Mouse (Mus musculus) cerebellum, adult 9-11 months (tissue): ENCODE results near the gene Ilf3.

Experiments
- DNase-seq: peaks from one replicate; pipeline ENCODE4 v3.0.0; 2022

Gene Ilf3

DNA sequence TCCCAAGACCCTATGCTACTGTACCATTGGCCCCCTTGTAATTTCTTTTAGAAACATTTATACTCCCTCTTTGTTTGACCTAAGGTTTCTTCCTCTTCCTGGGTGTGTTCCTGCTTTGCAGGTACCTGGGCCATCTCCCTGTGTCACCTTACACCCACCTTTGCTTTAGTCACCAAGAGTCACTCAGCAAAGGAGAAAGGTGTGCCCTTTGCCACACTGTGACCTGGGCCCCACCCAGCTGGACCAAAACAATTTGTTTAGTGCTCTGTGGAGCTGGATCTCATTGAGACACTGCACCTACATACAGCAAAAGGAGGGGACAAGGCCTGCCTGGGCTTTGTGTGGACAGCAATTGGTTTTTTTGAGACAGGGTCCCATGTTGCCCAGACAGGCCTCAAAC lies 72.7 kb downstream of the Ilf3 start:
- DNase-seq, result no peak

DNA sequence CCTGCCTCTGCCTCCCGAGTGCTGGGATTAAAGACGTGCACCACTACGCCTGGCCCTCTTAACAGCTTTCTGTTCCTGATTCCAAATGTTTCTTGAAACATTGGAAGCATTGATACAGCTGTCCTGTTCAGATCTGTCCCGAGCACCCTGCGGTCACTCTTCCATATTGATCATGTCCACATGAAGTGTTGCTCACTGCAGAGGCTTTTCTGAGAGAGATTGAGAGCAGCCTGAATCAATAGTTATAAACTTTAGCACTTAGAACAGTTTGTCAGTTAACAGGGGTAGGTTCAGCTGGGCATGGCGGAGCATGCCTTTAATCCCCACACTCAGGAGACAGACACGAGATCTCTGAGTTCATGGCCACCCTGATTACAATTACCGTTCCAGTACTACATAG lies 76.2 kb downstream of the Ilf3 start:
- DNase-seq, result no peak

- no peak for DNase-seq
These were observed 76.9 kb downstream of the Ilf3 start for GRCm38 (mm10) chr9:21444574-21444973.

DNA sequence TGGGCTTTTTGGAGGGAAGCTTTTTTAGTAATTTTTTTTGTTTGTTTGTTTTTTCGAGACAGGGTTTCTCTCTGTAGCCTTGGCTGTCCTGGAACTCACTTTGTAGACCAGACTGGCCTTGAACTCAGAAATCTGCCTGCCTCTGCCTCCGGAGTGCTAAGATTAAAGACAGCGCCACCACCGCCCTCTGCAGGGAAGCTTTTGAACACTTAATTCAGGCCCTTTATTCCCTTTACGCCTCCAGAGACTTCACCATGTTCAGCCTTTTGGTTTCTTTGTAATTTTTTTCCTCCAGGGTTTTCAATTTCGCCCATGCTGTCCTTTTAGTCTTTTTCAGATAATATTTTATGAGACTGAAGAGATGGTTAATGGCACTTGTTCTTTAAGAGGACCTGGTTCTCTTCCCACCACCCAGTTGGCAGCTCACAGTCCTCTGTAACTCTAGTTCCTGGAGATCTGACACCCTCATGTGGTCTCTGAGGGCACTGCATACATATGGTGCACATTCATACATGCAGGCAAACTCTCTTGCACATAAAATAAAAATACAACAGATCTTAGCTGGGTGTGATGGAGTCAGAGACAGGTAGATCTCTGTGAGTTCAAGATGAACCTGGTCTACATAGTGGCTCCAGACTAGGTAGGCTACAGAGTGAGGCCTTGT lies 77.5 kb downstream of the Ilf3 start:
- no peak for DNase-seq

DNA sequence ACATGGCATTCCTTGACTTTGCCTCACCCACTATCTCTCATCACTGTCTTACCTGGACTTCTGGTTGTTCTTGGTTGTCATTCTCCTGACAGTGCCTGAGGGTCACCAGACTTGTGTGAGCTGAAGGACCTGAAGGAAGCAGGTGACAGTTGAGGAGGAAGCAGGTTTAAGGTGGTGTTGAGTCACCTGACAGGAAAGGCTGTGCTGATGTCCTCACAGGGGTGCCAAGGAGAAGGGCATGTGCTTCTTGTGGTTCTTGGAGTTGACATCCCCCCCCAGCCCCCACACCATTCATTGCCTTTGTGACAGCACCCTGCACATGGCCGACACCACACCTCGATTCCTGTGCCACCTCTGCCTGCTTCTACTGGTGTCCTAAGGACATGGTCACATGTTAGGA lies 80.1 kb downstream of the Ilf3 start:
- no peak for DNase-seq

DNA sequence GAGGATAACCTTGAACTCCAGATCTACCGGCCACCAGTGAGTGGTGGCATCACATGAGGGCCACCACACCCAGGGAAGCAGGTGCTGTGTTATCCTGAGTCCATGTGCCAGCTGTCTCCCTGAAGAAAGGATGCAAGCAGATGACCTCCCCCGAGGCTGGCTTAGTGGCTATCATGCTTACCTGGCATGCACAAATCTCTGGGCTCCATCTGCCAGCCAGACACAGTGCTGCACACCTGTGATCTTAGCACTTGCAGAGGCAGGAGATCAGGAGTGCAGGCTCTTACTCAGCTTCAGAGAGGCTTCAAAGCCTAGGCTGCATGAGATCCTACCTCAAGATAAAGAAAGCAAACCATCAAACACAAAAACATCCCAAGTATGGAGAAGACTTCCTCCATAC lies 82.0 kb downstream of the Ilf3 start:
- no peak for DNase-seq

DNA sequence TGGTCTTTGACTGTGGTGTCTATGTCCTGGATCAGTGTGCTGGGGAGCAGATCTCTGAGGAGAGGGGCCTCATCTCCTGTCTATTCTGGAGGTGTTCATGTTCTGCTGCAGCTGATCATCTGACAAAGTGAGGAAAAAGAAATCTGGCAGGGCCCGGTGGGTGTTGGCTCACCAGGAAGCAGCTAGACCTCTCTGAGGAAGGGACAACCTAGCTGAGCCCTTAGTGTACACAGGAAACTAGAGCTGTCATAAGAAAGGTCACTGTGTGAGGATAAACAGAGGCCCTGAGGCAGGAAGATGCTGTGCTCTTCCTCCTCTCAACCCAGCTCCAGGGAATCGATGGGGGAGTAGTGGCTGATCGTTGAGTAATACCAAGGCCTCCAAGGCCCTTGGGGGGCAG lies 82.6 kb downstream of the Ilf3 start:
- no peak for DNase-seq

DNA sequence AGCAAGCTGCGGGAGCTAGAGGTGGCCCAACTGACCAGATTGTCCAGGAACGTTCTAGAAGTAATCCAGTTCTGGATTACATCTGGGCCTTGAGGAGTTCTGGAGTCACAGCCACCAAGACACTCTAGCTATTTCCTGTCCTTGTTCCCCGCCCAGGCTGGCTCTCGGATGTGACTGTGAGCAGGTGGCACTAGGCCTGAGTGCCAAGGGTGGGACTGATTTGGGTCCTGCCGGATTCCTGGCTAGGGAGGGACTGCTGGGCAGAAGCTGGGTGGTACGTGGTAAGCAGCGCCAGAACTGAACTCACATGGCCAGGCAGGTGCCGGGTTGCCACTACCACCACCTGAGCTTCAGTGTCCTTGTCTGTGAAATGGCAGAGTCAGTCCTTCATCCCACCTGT lies 83.7 kb downstream of the Ilf3 start:
- no peak for DNase-seq

DNA sequence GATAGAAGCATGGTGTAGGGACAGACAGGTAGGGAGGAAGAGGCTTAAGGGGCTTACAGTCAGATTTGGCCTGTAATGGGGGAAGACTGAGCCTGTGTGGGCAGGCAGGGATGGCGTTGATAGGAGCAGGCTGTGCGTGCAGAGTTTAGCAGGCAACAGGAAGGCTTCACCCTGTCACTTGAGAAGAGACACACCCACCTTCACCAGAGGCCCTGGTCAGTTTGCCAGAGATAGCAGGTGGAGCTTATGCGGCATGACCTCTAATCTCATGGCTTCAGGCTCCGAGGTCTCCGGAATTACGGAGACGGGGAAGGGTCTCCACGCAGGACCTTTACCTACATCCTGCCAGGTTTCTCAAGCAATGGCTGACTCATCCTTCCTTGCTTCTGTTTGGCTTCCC lies 84.2 kb downstream of the Ilf3 start:
- no peak for DNase-seq

GRCm38 (mm10) chr9:21453003-21453402 lies 85.3 kb downstream of the Ilf3 start:
- no peak for DNase-seq

GRCm38 (mm10) chr9:21453459-21453858 lies 85.8 kb downstream of the Ilf3 start:
- no peak for DNase-seq

GRCm38 (mm10) chr9:21454556-21454955 lies 86.9 kb downstream of the Ilf3 start:
- DNase-seq, result no peak
